Mouse (Mus musculus) thymus, postnatal 25 days (tissue): ENCODE results near the gene Fsip1.
A peak's percentile ranks its signal among the peaks of the same experiment; 100 is the strongest.
"Not testable (repeated sequence)": the region's sequence is repeated elsewhere in the genome, so short reads cannot be mapped to it uniquely, and the experiment has no call there.

Experiments
- DNase-seq: peaks from one replicate; pipeline ENCODE4 v3.0.0; 2022

Fsip1 gene

DNA sequence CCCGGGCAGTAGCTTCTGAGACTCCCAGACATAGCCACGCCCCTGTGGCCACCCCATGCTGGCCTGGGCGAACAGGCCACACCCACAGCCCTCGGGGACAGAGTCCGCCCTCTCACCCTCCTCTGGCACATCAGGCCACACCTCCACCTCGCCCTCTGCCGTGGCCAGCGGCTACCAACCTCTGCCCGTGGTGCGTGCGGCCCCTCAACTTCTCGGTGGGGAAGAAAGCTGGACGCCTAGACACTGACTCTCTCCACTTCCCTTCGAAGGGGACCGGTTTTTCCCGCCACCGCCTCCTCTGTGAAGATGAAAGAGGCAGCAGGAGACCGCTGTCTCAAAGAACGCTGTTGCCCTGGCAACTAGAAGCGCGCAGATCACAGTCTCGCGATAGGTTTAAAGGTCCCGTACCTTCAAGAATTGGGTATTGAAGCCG is at the start of gene Fsip1:
Gene Fsip1 (minus strand): TSS at position 346 of the 433 bp plus-strand sequence.
- DNase-seq: peak; percentile 85

DNA sequence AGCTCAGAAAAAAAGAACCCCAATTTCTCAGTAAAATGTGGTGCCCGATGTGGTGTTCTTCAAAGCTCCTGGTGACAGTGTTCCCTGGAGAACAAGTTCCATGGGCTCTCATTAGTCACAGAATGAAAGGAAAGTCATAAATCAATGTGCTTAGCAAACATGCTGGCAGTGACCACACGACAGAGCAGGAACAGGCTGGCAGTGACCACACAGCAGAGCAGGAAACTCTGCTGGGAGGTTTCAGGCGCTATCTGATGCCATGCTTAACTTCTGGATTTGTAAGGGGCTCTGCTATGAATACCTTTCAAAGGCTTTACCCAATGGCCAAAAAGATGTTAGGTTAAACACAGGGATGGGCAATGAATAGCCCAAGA is 49.7 kb upstream of the Fsip1 start:
- DNase-seq: no peak

DNA sequence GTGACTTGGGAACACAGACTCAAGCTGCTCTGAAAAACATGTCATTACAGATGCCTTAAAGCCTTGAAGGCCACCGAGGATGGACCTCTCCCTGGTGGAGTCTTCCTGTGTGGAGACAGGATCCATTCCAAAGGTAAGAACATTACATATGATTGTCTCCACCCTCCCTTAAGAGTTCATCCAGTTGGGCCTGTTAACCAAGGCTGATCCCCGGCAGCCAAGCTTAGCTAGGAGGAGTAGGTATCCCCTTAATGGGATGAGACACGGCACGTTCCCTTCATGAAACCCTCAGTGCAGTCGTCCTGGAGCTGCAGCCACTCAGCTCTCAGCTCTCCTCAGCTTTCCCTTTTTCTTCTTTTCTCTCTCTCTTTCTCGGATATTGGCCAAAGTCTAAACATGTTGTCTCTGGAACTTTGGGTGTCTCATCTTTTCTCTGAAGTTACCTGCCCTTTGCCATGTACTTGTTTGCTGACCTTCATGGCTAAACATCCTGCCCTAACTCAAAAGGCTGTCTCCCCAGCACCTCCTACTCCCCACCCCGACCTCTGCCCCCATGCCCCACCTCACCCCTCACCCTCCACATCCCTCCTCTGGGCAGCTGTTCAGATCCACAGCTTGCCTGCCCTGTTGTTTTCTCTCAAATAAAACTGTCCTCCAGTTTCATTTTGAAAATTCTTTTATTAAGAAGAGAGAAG is 49.2 kb upstream of the Fsip1 start:
- no peak for DNase-seq

DNA sequence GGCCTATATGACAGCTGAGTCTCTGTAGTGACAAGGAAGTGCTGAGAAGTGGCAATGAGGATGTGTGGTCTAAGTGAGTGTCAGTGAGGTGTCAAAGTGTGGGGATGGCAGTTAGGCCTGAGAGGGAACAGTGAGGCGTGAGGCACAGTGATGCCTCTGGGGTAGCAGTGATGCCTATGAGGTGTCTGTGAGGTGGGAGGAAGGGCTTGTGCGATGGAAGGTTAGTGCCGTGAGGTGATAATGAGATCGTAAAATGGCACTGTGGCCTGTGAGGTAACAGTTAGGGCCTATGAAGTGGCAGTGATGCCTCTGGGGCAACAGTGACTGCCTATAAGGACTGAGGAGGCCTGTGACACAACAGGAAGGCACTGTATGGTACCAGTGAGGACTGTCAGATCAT is 46.7 kb upstream of the Fsip1 start:
- DNase-seq: no peak

DNA sequence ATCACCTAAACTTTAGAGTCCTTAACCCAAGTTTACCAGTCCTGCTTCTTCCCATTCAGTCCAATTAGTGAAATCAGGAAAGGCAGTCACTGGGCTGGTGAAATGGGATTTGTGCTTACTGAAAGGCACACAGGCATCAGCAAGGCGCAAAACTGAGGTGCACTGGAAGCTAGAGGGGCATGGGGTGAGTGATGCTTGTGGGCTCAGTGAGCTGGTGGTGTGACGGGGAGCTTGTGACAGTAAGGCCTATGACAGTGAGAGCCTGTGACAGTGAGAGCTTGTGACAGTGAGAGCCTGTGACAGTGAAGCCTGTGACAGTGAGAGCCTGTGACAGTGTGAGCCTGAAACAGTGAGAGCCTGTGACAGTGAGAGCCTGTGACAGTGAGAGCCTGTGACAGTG is 44.9 kb upstream of the Fsip1 start:
- DNase-seq: no peak

DNA sequence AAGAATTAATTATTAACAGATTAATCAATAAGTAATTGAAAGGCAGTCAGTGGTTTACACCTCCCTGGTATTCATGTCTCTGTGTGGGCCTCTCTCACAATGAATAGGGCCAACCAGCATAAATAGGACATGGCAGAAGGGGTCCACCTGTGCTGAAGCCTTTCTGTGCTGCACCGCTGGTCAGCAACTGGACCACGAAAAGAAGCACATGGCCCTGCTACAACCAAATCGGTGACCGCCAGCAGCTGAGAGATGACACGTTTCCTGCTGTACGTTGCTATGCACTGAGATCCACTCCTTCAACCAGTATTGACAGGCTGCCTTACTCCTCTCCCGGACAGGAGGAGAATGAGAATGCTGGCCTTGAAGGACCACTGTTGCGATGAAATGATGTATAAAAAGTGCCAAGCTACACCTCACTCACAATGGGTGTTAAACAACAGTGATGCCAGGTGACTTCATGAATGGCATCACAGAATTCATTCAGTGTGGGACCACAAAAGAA is 44.3 kb upstream of the Fsip1 start:
- DNase-seq: no peak

DNA sequence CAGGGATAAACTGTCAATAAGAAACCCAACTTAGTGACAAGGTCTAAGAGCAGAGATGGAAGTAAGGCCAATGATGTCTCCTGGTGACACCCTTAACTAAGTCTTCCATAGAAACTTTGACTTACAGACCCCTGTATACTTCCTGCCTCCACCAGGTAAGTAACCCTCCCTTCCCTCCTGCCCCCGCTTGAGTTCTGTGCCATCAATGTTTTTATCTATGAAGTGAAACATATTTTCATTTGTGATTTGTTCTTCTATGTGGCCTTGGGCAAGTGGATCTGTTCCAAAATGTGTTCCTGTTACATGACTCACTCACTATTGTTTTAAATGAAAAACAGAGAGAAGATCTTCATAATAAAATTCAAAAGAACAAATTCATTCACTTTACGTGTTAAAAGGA is 43.2 kb upstream of the Fsip1 start:
- DNase-seq: no peak

DNA sequence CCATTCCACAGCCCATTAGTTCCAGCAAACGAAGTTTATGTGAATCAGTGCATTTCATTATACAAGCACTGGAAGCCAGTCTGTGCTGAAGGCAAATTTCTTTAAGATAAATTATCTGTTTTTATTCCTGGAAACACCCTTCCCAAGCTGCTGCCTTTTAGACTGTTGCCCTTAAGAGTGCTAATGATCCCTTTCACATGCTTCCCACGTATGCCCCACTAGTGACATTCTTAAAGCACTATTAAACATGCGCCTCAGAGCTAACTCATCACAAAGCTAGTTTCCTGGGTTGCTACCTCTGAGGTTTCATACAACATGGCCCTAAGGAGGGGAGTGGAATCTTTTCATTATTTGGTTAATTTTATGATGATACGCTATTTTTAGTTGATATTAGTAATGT is 41.8 kb upstream of the Fsip1 start:
- DNase-seq: no peak

DNA sequence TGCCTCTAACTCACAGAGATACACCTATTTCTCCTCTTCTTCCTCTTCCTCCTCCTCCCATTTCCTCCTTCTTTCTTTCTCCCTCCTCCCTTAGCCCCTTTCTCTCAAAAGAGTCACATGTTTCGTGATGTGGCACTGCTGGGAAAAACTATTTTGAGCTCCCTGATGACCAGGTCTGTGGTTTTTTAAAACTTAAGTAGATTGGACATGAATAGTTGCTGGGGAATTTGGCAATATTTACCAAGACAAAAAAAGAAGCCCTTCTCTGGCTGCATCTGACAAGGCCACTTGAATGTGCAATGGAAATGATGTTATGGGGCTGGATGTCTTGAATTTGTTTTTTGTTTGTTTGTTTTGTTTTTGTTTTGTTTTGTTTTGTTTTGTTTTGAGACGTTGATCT is 41.2 kb upstream of the Fsip1 start:
- no peak for DNase-seq

DNA sequence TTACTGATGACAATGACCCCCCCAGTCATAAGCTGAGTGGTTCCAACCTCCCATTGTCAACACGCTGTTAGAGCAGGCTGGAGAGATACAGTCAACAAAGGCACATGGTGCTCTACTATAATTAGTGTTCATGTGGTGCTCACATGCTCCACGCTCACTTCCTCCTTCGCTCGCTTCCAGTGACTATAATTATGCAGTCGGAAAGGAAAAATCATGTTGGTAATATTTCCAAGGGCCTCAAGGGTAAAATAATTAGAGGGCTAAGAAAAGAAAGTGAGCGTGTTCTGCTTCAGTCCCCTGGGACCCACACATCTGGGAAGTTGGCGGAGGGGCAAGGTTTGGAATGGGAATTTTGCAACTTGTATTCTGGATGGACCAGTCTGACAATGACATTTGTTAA is 38.7 kb upstream of the Fsip1 start:
- no peak for DNase-seq

DNA sequence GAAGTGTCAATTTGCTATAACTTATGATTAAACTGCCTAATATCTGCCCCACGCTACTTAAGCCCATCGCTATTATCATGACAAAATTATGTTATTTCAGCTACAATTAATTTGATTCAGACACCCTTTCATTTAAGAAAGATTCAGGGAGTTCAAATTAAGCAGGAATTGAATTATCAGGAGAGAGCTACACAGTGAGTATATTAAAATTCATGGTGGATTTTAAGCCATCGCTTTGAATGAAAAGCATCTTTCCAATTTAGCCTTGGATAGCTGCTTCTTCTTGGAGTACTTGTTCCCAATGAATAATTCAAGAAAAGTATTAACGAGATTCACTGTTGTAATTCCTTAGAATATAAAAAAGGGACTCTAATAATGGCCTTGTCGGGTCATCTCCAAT is 36.8 kb upstream of the Fsip1 start:
- no peak for DNase-seq

DNA sequence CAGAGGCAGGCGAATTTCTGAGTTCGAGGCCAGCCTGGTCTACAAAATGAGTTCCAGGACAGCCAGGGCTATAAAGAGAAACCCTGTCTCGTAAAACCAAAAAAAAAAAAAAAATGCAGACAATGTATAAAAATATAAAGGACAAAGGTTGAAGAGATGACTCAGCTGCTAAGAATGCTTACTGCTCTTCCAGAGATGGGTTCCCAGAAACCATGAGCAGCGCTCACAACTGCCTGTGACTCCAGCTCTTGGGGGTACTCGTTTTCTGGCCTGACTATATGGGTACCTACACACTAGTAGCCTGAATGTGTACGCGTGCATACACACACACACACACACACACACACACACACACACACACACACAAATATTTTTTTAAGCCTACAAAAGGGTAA is 32.3 kb upstream of the Fsip1 start:
- DNase-seq: not testable (repeated sequence)

DNA sequence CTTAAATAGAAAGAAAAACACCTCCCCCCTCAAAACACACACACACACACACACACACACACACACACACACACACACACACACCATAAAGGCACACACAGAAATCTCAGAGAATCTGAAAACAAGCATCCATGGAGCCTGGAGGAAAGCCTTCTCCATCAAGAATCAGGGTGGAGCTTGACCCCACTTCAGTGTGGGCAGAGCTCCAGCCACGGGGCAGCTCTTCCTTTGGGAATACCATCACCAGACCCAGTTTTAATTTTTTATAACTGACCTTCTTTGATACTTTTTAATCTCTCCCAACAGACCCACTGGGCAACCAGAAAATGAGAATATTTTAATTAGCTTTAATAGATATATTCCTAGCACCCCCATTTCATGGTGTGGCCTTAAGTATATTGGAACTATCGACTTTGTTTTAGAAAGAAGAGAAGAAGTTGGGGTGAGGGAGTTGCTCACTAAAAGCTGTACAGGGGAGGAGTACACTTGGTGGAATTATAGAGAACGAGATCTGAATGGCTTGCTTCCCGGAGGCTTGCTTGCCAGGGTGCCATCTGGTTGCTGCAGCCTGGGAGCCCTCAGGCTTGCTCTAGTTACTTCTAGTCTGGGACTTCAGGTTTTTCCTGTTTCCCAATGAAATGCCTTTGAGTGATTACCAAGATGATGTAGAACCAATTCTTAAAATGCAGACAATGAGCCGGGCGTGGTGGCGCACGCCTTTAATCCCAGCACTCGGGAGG is 31.7 kb upstream of the Fsip1 start:
- no peak for DNase-seq

DNA sequence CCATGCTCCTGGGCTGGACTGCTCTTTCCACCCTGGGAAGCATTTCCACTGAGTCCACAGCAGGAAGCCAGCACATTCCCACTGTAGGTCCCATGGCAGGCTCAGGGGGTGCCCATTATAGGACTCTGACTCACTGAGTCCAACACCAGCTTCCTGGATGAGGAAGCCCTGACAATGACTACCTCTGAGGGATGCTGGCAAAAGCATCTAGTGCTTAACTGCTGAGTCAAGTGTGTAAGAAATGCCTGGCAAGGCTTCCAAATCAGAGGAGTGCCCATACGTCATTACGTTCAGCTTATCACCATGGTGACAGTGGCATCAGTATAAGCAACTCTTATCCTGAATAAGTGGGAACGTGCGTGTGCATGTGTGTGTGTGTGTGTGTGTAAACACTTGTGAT is 30.9 kb upstream of the Fsip1 start:
- no peak for DNase-seq

DNA sequence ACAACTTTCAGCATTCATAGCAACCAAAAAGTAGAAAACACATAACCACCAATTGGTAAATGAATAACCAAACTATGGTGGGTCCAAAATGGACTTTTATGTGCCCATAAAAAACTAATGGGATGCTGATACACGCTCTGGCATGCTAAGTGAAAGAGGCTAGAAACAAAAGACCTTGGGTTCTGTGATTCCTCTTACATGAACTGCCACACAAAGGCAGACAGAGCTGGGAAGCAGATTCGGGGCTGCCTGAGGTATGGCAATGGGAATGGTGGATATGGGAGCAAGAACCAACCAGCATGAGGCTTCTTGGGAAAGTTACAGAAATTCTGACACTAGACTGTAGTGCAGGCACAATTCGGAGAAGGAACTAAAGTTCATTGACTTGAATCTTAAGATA is 25.7 kb upstream of the Fsip1 start:
- no peak for DNase-seq

DNA sequence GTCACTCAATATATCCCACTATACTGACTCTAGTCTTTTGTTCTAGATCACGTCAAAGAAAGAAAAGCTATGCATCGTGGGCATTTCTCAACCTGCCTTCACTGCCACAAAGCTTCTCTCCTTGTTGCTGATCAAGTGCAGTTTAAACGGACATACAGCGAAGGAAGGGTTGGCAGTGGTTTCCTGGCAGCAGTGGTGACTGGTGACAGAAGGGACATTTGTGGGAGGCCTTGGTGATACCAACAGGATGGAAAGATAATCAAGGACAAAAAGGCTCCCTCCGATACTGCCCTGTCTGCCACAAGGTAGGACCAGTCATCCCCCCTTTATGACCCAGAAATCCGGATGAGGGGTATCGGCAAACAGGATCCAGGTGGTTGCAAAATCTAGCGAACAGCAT is 21.5 kb upstream of the Fsip1 start:
- no peak for DNase-seq

DNA sequence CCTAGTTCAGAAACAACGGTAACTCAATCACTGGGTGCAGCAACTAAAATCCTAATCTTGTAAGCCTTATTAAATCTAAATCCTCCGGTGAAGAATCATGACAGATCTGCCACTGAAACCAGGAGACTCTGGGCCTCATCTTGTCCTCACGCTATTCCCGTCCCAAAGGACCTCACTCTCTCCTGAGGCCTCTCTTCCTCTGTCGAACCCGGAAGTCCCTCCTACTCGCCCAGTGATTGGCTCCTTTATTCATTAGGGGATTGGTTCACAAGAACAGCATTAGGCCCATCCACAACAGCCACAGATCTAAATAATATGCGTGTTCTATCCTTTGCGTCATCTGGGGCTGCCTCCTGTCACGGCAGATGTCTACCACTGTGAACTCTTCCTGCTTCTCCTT is 14.8 kb upstream of the Fsip1 start:
- no peak for DNase-seq

DNA sequence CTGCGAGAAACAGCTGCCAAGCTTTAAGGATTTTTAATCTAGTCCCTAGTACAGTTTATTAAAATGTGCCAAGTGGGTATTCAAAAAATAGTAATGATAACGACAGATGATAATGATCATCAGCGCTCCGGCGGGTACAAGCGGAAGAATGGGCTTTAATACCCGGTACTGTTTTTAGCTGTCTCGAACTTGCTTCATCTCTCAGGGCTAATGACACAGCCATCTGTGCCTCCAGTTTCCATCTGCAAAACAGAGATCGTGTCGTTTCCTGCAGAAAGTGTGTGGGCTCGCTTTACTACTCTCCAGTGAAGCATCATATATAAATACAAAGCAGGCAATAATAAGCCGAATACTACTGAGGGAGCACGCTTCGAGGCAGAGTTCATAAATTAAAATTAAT is 13.4 kb upstream of the Fsip1 start:
- no peak for DNase-seq

DNA sequence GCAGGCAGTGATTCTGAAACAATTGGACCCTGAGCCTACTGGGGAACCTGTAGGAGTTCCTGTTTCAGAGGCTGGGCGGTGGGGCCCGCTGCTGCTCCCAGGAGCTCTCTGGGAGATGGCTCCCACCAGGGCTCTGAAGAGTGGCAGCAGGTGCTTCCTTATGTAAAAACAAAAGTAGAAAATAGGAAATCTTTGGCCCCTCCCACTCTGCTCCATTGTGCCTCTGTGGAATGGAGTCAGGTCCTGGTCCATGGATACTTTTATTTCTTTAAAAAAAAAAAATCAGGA is 7.1 kb upstream of the Fsip1 start:
- DNase-seq: no peak

DNA sequence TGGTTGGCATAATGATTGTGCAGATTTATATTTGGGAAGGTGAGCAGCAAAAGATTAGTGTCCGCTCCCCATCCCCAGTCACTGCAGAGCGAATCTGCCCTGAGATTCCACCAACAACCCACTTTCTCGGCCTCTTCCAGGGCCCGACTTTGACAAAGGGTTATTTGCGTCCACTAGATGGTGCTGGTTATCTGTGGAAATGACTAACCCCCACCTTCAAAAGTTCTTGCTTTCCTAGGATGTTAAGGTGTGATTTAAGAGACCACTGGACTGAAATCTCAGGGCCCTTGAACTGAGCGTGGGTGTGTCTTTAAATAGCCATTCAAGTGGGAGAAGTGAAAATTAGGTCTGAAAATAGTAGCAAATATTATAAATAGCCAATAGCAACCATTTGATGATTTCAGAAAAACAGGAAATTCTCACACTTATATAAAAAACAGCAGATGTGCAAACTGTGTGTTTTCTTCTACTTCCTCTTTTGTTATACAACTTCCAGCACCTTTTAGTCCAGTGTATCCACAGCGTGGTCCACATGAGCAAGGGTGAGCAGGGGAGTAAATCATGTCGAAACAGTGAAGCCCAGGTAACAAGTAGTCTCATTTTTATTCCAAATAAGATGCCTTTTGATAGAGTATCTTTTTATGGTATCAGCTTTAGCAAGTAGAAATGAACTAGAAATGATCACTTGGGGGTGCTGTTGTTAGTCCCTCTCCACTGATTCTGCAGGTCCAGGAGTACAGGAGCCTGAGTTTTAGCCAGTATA is 6.6 kb upstream of the Fsip1 start:
- DNase-seq: peak; percentile 35

DNA sequence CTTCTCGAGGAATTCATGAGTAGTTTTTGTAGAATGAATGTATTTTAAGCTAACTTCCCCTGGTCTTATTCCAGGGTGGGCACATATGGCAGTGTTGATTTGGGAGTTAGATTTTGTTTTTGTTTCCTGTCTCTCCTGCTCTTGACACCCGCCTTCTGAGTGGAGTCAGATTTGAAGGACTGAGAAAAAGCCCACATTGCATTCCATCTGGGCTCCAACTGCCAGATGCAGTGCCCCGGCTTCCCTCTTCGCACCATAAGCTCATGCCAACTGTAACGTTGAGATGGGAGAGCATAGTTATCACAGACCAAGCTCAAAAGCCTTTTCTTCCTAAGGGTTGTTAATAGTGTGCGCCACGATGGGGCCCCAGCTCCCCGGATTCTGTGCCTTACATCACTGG is 5.9 kb upstream of the Fsip1 start:
- DNase-seq: no peak

DNA sequence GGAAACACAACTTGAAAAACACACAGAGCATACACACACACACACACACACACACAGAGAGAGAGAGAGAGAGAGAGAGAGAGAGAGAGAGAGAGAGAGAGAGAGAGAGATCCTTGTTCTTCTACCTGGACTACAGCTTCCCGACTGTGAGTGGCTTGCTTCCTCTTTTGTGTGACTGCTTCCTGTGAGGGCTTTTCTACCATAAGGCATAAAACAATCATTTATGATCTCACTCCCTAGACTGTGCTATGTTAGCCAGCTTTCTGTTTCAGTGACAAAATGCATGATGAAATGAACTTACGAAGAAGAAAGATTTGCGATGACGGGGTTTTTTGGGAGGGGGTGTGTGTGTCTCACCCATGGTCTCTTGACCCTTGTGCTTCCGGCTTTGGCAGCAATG is 3.0 kb upstream of the Fsip1 start:
- DNase-seq: no peak

DNA sequence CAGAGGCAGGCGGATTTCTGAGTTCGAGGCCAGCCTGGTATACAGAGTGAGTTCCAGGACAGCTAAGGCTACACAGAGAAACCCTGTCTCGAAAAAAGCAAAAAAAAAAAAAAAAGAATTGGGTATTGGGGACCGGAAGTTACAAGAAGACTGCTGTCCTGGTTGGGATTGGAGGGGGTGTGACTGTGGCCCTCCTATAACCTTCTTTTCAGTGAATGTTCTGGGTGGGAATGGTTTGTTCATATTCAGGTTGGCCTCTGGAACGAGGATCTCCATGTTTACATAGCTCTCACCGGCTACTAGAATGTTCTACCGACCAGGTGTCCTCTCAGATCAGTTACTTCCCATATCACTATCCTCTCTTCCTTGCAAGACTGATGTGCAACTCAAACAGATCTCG is 328 bp upstream of the Fsip1 start:
- no peak for DNase-seq

DNA sequence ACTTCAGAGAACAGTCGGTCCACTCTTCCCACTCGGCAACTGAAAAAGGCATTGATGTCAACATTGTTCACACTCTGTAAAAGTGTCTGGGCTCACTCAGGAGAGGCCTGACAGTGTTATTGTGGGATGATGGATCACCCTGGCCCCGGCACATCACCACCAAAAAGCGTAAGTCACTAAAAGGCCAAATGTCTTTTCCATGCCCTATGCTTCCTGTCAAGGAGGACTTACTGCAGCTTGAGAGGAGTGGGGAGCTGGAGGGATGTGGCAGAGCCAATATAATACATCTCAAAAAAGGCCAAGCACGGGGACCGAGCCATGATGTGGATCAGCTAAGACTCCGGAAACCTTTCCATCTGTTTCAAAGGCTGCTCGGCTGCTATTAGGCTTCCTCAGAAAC is 2.2 kb downstream of the Fsip1 start:
- no peak for DNase-seq
